Mouse (Mus musculus): ENCODE results near the gene Prkce. TPM values are rescaled to one million over a fixed set of nuclear protein-coding genes. Genes with fewer than 3 reads are reported as not detected.

Gene Prkce
- total RNA-seq, 1 experiment: 1.7 TPM

DNA sequence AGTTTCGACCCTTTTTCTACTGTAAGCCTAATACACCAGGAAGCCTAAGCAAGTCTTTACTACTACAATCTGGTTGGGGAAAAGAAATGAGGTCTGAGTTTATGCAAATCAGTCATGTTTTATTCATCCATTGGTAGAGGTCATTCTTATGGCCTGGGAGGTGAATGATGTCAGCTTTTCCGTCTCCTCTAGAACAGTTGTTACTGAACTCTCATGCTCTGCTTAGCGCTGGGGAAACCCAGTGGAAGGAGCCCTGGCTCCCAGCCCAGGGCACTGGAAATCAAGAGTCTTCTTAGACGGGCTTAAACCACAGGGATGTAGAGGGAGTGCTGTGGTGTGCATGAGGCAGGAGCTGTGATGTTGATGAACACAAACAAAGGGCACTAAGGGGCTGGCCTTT is 232.4 kb downstream of the Prkce start:
- no peak for DNase-seq (ENCODE audit: low read depth, low spot score)
- Histone ChIP-seq H3K27ac (ENCODE audit: insufficient read depth, low read depth, low read length, poor library complexity, severe bottlenecking) (no peak overlapping the region), H3K9ac (ENCODE audit: insufficient read depth, low read depth, low read length, poor library complexity, severe bottlenecking) (no peak overlapping the region), H3K36me3 (ENCODE audit: control insufficient read depth, insufficient read depth, low read length, poor library complexity, severe bottlenecking) (no peaks in the 10 kb centered on the region), H3K9me3 (ENCODE audit: control insufficient read depth, insufficient read depth, low read depth, low read length) (no peaks in the 10 kb centered on the region), H3K4me3 (ENCODE audit: insufficient read depth in 1 of 2, low read depth in 1 of 2, low read length in 2 of 2, poor library complexity in 1 of 2, severe bottlenecking in 1 of 2) (no peak overlapping the region), H3K4me1 (ENCODE audit: control insufficient read depth in 2 of 2, insufficient read depth in 2 of 2, low read length in 2 of 2, poor library complexity in 1 of 2) (no peaks in the 10 kb centered on the region)
- TF ChIP-seq CHD2 (IDR thresholded peaks at IDR 0.05; ENCODE audit: low read depth, low read length) (no peak), ZC3H11A (IDR thresholded peaks at IDR 0.05; ENCODE audit: borderline replicate concordance, low read depth, low read length) (no peak), MAFK (IDR thresholded peaks at IDR 0.05; ENCODE audit: insufficient read depth, low read depth, low read length) (no peak), HCFC1 (IDR thresholded peaks at IDR 0.05; ENCODE audit: borderline replicate concordance, insufficient read depth, low read length) (no peak), ZNF384 (IDR thresholded peaks at IDR 0.05; ENCODE audit: low read depth, low read length) (no peak)
- in situ Hi-C loops (cut with MboI; ENCODE audit: low sequenced_read_pairs in 2 of 2, unreplicated experiment in 2 of 2): no loop called here

- H3K27ac ChIP-seq (ENCODE audit: insufficient read depth, low read depth, low read length, poor library complexity, severe bottlenecking): no peak overlapping the region
- H3K36me3 ChIP-seq (ENCODE audit: control insufficient read depth, insufficient read depth, low read length, poor library complexity, severe bottlenecking): no peaks in the 10 kb centered on the region
- no peaks in the 10 kb centered on the region for H3K9me3 ChIP-seq (ENCODE audit: control insufficient read depth, insufficient read depth, low read depth, low read length)
- no peak for TF ChIP-seq ZNF384 (IDR thresholded peaks at IDR 0.05; ENCODE audit: low read depth, low read length)
- TF ChIP-seq CHD2 (IDR thresholded peaks at IDR 0.05; ENCODE audit: low read depth, low read length): no peak
- no peak for TF ChIP-seq ZC3H11A (IDR thresholded peaks at IDR 0.05; ENCODE audit: borderline replicate concordance, low read depth, low read length)
- H3K4me3 ChIP-seq (ENCODE audit: insufficient read depth in 1 of 2, low read depth in 1 of 2, low read length in 2 of 2, poor library complexity in 1 of 2, severe bottlenecking in 1 of 2): no peak overlapping the region
- no peak overlapping the region for H3K9ac ChIP-seq (ENCODE audit: insufficient read depth, low read depth, low read length, poor library complexity, severe bottlenecking)
- in situ Hi-C loops (cut with MboI; ENCODE audit: low sequenced_read_pairs in 2 of 2, unreplicated experiment in 2 of 2): no loop called here
- DNase-seq (ENCODE audit: low read depth, low spot score): no peak
- H3K4me1 ChIP-seq (ENCODE audit: control insufficient read depth in 2 of 2, insufficient read depth in 2 of 2, low read length in 2 of 2, poor library complexity in 1 of 2): no peaks in the 10 kb centered on the region
Observed at GRCm38 (mm10) chr17:86404795-86405501, 237.4 kb downstream of the Prkce start.

- Histone ChIP-seq H3K27ac (ENCODE audit: insufficient read depth, low read depth, low read length, poor library complexity, severe bottlenecking) (no peak overlapping the region), H3K36me3 (ENCODE audit: control insufficient read depth, insufficient read depth, low read length, poor library complexity, severe bottlenecking) (no peaks in the 10 kb centered on the region), H3K9ac (ENCODE audit: insufficient read depth, low read depth, low read length, poor library complexity, severe bottlenecking) (no peak overlapping the region), H3K4me1 (ENCODE audit: control insufficient read depth in 2 of 2, insufficient read depth in 2 of 2, low read length in 2 of 2, poor library complexity in 1 of 2) (no peaks in the 10 kb centered on the region), H3K9me3 (ENCODE audit: control insufficient read depth, insufficient read depth, low read depth, low read length) (no peaks in the 10 kb centered on the region), H3K4me3 (ENCODE audit: insufficient read depth in 1 of 2, low read depth in 1 of 2, low read length in 2 of 2, poor library complexity in 1 of 2, severe bottlenecking in 1 of 2) (no peak overlapping the region)
- in situ Hi-C loops (cut with MboI; ENCODE audit: low sequenced_read_pairs in 2 of 2, unreplicated experiment in 2 of 2): no loop called here
- TF ChIP-seq HCFC1 (IDR thresholded peaks at IDR 0.05; ENCODE audit: borderline replicate concordance, insufficient read depth, low read length): no peak
- TF ChIP-seq CHD2 (IDR thresholded peaks at IDR 0.05; ENCODE audit: low read depth, low read length): no peak
- no peak for TF ChIP-seq ZC3H11A (IDR thresholded peaks at IDR 0.05; ENCODE audit: borderline replicate concordance, low read depth, low read length)
- no peak for TF ChIP-seq MAFK (IDR thresholded peaks at IDR 0.05; ENCODE audit: insufficient read depth, low read depth, low read length)
- no peak for TF ChIP-seq ZNF384 (IDR thresholded peaks at IDR 0.05; ENCODE audit: low read depth, low read length)
- no peak for DNase-seq (ENCODE audit: low read depth, low spot score)
Observed at GRCm38 (mm10) chr17:86405644-86406043, 238.1 kb downstream of the Prkce start.

DNA sequence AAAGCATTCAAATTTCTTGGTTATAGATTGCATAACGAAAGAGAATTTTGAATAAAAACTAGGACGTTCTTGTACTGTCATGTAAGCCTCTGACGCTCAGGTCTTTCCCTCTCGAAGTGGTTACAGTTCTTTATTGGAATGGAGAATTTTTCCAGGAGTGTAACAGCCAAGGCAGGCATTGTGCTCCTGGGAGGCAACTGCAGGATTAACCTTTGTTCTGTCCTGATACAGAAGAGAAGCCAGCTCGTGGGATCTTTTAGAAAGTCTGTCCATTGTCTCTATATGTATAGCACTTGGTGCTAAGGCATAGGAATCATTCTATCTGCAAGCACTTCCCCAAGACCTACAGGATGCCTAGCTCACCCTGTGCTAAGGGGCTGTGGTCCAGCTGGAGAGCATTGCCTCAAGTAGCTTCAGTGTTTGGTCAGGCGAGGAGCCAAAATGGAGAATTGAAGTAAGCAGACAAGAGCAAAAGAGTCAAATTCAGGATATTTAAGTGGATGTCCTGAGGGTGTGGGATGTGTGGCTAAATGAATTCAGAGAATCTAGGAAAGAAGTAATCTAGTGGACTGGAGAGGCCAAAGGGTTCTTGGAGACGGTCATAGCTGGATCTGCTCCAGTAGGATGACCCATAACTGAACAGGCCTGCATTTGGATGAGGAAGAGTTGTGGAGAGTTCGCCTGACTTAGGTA is 240.5 kb downstream of the Prkce start:
- no peaks in the 10 kb centered on the region for H3K36me3 ChIP-seq (ENCODE audit: control insufficient read depth, insufficient read depth, low read length, poor library complexity, severe bottlenecking)
- no peak overlapping the region for H3K9ac ChIP-seq (ENCODE audit: insufficient read depth, low read depth, low read length, poor library complexity, severe bottlenecking)
- no peaks in the 10 kb centered on the region for H3K4me1 ChIP-seq (ENCODE audit: control insufficient read depth in 2 of 2, insufficient read depth in 2 of 2, low read length in 2 of 2, poor library complexity in 1 of 2)
- H3K9me3 ChIP-seq (ENCODE audit: control insufficient read depth, insufficient read depth, low read depth, low read length): no peaks in the 10 kb centered on the region
- no peak overlapping the region for H3K4me3 ChIP-seq (ENCODE audit: insufficient read depth in 1 of 2, low read depth in 1 of 2, low read length in 2 of 2, poor library complexity in 1 of 2, severe bottlenecking in 1 of 2)
- TF ChIP-seq HCFC1 (IDR thresholded peaks at IDR 0.05; ENCODE audit: borderline replicate concordance, insufficient read depth, low read length): no peak
- TF ChIP-seq ZNF384 (IDR thresholded peaks at IDR 0.05; ENCODE audit: low read depth, low read length): no peak
- no peak for TF ChIP-seq CHD2 (IDR thresholded peaks at IDR 0.05; ENCODE audit: low read depth, low read length)
- TF ChIP-seq MAFK (IDR thresholded peaks at IDR 0.05; ENCODE audit: insufficient read depth, low read depth, low read length): no peak
- TF ChIP-seq ZC3H11A (IDR thresholded peaks at IDR 0.05; ENCODE audit: borderline replicate concordance, low read depth, low read length): no peak
- in situ Hi-C loops (cut with MboI; ENCODE audit: low sequenced_read_pairs in 2 of 2, unreplicated experiment in 2 of 2): no loop called here
- H3K27ac ChIP-seq (ENCODE audit: insufficient read depth, low read depth, low read length, poor library complexity, severe bottlenecking): no peak overlapping the region
- DNase-seq (ENCODE audit: low read depth, low spot score): no peak
